Mouse (Mus musculus) thymus, postnatal 25 days (tissue): Measurements from ENCODE around the gene Jund.
A peak's percentile ranks its signal among the peaks of the same experiment; 100 is the strongest.

Experiments
- DNase-seq: peaks from one replicate; pipeline ENCODE4 v3.0.0; 2022

The Jund gene

GRCm38 (mm10) chr8:70675336-70675735 is 23.4 kb upstream of the Jund start:
- peak; percentile 73 for DNase-seq

- DNase-seq = no peak
Measured at GRCm38 (mm10) chr8:70677451-70678080, 21.2 kb upstream of the Jund start.

- DNase-seq = no peak
Measured at GRCm38 (mm10) chr8:70678679-70679078, 20.1 kb upstream of the Jund start.

- DNase-seq = no peak
Measured at GRCm38 (mm10) chr8:70679404-70679803, 19.3 kb upstream of the Jund start.

GRCm38 (mm10) chr8:70680039-70680438 is 18.7 kb upstream of the Jund start:
- DNase-seq = no peak

- no peak for DNase-seq
Measured at GRCm38 (mm10) chr8:70681410-70681809, 17.3 kb upstream of the Jund start.

GRCm38 (mm10) chr8:70682193-70682592 is 16.6 kb upstream of the Jund start:
- no peak for DNase-seq

- no peak for DNase-seq
Measured at GRCm38 (mm10) chr8:70682692-70683091, 16.1 kb upstream of the Jund start.

GRCm38 (mm10) chr8:70684291-70684690 is 14.5 kb upstream of the Jund start:
- no peak for DNase-seq

- no peak for DNase-seq
Measured at GRCm38 (mm10) chr8:70687576-70687975, 11.2 kb upstream of the Jund start.

- DNase-seq = no peak
Measured at GRCm38 (mm10) chr8:70688136-70688535, 10.6 kb upstream of the Jund start.

- no peak for DNase-seq
Measured at GRCm38 (mm10) chr8:70689892-70690390, 8.8 kb upstream of the Jund start.

- DNase-seq = no peak
Measured at GRCm38 (mm10) chr8:70691230-70691629, 7.5 kb upstream of the Jund start.

- no peak for DNase-seq
Measured at GRCm38 (mm10) chr8:70691727-70692231, 7.0 kb upstream of the Jund start.

- peak; percentile 45 for DNase-seq
Measured at GRCm38 (mm10) chr8:70693636-70694035, 5.1 kb upstream of the Jund start.

- peak; percentile 90 for DNase-seq
Measured at GRCm38 (mm10) chr8:70695318-70696018, 3.3 kb upstream of the Jund start.

GRCm38 (mm10) chr8:70696019-70696885 is 2.5 kb upstream of the Jund start:
- DNase-seq = peak; percentile 83

GRCm38 (mm10) chr8:70696946-70697345 is 1.8 kb upstream of the Jund start:
- DNase-seq = peak; percentile 30

GRCm38 (mm10) chr8:70697366-70698250 is 1.1 kb upstream of the Jund start:
- peak; percentile 33 for DNase-seq

- DNase-seq = peak; percentile 74
Measured at GRCm38 (mm10) chr8:70699116-70699833, 526 bp downstream of the Jund start.

- DNase-seq = peak; percentile 89
Measured at GRCm38 (mm10) chr8:70699834-70700554, 1.2 kb downstream of the Jund start.
